Mouse (Mus musculus) liver, postnatal 0 days (tissue): ENCODE results near the gene Mfap3l. TPM values are rescaled to one million over a fixed set of nuclear protein-coding genes. Genes with fewer than 3 reads are reported as not detected.

Experiments
- ATAC-seq: fragments of 200-750 bp; cut with Nextera tagmentation; 2 replicates; pipeline ENCODE4 v1.8.0; 2017; ENCODE audit warnings: mild to moderate bottlenecking, moderate library complexity
- DNase-seq: peaks from one replicate; pipeline ENCODE4 v3.0.0-alpha.2; 2016
- H3K27ac ChIP-seq: fragments of 300-500 bp; sonication (generic); 2 replicates; pipeline ENCODE4 v1.5.1; 2014; ENCODE audit warnings: antibody characterized with exemption, moderate library complexity, mild to moderate bottlenecking, low read depth
- H3K27me3 ChIP-seq: fragments of 300-500 bp; sonication (generic); 2 replicates; pipeline ENCODE4 v1.6.1; 2014; ENCODE audit warnings: low read length, control low read depth, mixed read lengths; ENCODE audit not compliant: insufficient read depth
- H3K36me3 ChIP-seq: fragments of 300-500 bp; sonication (generic); replicated peaks from 2 replicates; pipeline ENCODE4 v1.6.1; 2014; ENCODE audit warnings: mild to moderate bottlenecking, control low read depth, low read length, moderate library complexity, mixed read lengths; ENCODE audit not compliant: insufficient read depth
- H3K4me1 ChIP-seq: fragments of 300-500 bp; sonication (generic); 2 replicates; pipeline ENCODE4 v1.6.1; 2014; ENCODE audit warnings: antibody characterized with exemption, mild to moderate bottlenecking, control low read depth; ENCODE audit not compliant: insufficient read depth
- H3K4me2 ChIP-seq: fragments of 300-500 bp; sonication (generic); 2 replicates; pipeline ENCODE4 v1.6.1; 2014; ENCODE audit warnings: low read depth, mild to moderate bottlenecking, low read length, moderate library complexity, mixed read lengths
- H3K4me3 ChIP-seq: fragments of 300-500 bp; sonication (generic); 2 replicates; pipeline ENCODE4 v1.5.1; 2014; ENCODE audit warnings: low read depth, low read length
- H3K9ac ChIP-seq: fragments of 300-500 bp; sonication (generic); replicated peaks from 2 replicates; pipeline ENCODE4 v1.6.1; 2014; ENCODE audit warnings: mild to moderate bottlenecking, moderate library complexity
- H3K9me3 ChIP-seq: fragments of 300-500 bp; sonication (generic); 2 replicates; pipeline ENCODE4 v1.6.1; 2016; ENCODE audit warnings: mild to moderate bottlenecking, control low read depth, low read length, mixed read lengths
- CTCF ChIP-seq: sonication (generic); IDR thresholded peaks from 2 replicates; pipeline ENCODE4 v1.5.1; 2016; ENCODE audit warnings: antibody characterized with exemption, low read depth
- EP300 ChIP-seq: IDR thresholded peaks from 2 replicates; pipeline ENCODE4 v1.6.1; 2016; ENCODE audit warnings: antibody characterized with exemption, low read depth, mild to moderate bottlenecking
- WGBS: fragments of 180-500 bp; shearing (Covaris S2); extraction: QIAGEN DNeasy Blood & Tissue Kit; methylation state at CpG from one replicate; pipeline ENCODE4 v1.1.7; 2014; ENCODE audit not compliant: insufficient replicate concordance; 5-methylcytosine and 5-hydroxymethylcytosine counted together
- polyA plus RNA-seq: library from polyadenylated mRNA; unstranded; fragments of >200 nt; fragmentation: Nextera tagmentation; extraction: Ambion mirVana; gene quantifications from 2 replicates; pipeline ENCODE4 v1.2.1, GENCODE M21; 2015

The Mfap3l gene
- polyA plus RNA-seq, 1 experiment from 2014 or later, result 0.40 TPM

DNA sequence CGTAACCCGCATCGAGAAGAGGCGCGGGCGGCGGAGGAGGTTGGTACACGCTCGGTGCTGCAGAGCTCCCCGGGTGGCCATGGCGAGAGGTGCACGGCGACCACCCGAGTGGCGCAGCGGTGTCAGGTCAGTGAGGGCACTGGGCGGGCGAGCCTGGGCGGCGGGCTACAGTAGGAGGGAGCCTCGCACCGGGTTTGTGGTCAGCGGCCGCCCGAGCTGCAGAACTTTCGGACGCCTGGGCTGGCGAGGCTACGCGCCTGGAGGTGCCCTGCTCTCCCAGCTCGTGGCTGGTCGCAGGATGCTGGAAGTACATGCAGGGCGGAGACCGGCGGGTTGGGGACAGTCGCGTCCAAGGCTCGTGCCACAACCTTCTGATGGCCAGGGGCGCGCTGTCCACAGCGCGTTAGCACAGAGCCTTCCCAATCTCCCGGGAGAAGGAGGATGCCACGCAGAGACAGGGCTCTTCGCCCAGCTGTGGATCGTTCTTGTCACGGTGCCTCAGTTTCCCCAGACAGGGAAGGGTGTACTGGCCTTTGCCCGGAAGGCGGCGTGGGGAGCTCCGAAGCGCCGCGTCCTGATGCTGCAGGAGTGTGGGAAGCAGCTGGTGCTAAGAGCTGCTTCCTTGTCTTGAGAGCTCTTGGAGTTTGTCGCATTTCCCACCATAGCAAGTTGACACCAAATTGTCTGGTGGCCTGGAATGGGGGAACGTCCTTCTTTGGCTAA is 467 bp downstream of the Mfap3l start:
- WGBS, result under 1% methylated on average over 52 of the region's 56 CpGs
- ATAC-seq (peak; percentile 55), DNase-seq (no peak)
- peak overlapping the region; percentile 45 for H3K9ac ChIP-seq
- no peaks in the 10 kb centered on the region for H3K9me3 ChIP-seq
- H3K4me1 ChIP-seq, result peaks cover 12% of the 10 kb centered on the region
- no peak overlapping the region for H3K27ac ChIP-seq
- H3K4me2 ChIP-seq, result peak overlapping the region; percentile 91
- H3K36me3 ChIP-seq, result no peaks in the 10 kb centered on the region
- H3K27me3 ChIP-seq, result peaks cover 26% of the 10 kb centered on the region
- TF ChIP-seq CTCF, result no peak
- no peak for TF ChIP-seq EP300
- peak overlapping the region; percentile 51 for H3K4me3 ChIP-seq

DNA sequence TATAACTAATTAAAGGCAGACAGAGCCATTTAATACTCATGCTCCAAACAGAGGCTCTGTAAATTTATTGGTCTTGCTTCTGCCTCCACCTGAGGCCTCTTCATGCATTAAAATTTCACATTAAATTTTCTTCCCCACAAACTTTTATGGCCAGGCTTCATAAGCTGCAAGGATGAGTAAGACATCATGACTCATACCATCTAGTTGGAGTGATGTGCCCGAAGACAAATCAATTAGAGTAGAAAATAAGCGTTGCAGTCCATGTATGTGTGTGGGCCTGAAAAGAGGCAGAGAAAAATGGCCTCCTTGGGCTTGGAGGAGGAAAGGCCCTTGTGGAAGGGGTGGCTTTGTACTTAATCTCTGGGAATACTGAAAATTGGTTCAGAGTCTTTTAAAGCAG is 2.3 kb downstream of the Mfap3l start:
- no peak overlapping the region for H3K4me2 ChIP-seq
- 76% methylated on average over 2 of the region's 2 CpGs for WGBS
- H3K27me3 ChIP-seq, result peaks cover 26% of the 10 kb centered on the region
- peaks cover 12% of the 10 kb centered on the region for H3K4me1 ChIP-seq
- no peak for TF ChIP-seq EP300
- no peak for TF ChIP-seq CTCF
- no peak for DNase-seq
- no peaks in the 10 kb centered on the region for H3K36me3 ChIP-seq
- no peak overlapping the region for H3K27ac ChIP-seq
- no peak overlapping the region for H3K4me3 ChIP-seq
- no peak for ATAC-seq
- no peaks in the 10 kb centered on the region for H3K9me3 ChIP-seq
- H3K9ac ChIP-seq, result no peak overlapping the region

DNA sequence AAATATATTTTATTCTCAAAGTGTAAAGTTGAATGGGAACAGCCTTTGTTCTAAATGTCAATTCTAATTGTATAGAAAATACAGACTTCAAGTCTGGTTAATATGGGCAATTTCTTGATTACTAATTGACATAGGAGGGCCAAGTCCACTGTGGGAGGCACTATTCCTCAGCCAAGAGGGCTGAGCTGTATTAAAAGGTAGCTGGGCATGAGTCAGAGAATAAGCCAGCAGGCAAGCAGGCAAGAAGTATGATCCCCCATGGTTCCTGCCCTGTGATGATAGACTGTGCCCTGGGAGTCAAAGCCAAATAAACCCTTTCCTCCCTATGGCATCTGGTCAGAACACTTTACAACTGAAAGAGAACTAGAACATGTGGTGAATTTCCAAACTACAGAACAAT is 3.2 kb downstream of the Mfap3l start:
- no peak for TF ChIP-seq CTCF
- no peak for TF ChIP-seq EP300
- Histone ChIP-seq H3K27ac (no peak overlapping the region), H3K9ac (no peak overlapping the region), H3K9me3 (no peaks in the 10 kb centered on the region), H3K36me3 (no peaks in the 10 kb centered on the region), H3K4me3 (no peak overlapping the region), H3K4me1 (peaks cover 12% of the 10 kb centered on the region), H3K4me2 (no peak overlapping the region), H3K27me3 (peaks cover 18% of the 10 kb centered on the region)
- DNase-seq (no peak), ATAC-seq (no peak)

DNA sequence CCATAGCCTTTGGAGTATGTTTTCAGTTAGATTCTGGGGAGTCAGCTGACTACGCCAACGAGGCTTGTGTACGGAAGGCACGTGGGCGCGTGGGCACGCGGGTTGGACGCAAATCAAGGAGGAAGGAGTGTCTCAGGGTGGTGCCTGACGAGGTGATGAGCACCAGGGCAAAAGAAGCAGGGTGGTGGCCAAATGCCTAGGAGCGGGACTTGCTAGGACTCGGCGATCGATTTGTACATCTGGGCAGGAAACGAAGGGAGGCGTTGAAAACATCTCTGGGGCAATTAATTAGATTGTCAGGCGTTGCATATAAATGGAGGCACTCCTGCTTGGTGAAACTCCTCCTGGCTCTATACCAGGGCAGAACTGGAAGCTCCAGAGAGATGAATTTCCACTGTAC is 7.4 kb downstream of the Mfap3l start:
- Histone ChIP-seq H3K36me3 (no peaks in the 10 kb centered on the region), H3K4me3 (no peak overlapping the region), H3K9ac (no peak overlapping the region), H3K27me3 (no peaks in the 10 kb centered on the region), H3K4me1 (no peaks in the 10 kb centered on the region), H3K9me3 (no peaks in the 10 kb centered on the region), H3K4me2 (no peak overlapping the region), H3K27ac (no peak overlapping the region)
- TF ChIP-seq CTCF (no peak), EP300 (no peak)
- DNase-seq (no peak), ATAC-seq (no peak)
- 90% methylated on average over 17 of the region's 17 CpGs for WGBS

DNA sequence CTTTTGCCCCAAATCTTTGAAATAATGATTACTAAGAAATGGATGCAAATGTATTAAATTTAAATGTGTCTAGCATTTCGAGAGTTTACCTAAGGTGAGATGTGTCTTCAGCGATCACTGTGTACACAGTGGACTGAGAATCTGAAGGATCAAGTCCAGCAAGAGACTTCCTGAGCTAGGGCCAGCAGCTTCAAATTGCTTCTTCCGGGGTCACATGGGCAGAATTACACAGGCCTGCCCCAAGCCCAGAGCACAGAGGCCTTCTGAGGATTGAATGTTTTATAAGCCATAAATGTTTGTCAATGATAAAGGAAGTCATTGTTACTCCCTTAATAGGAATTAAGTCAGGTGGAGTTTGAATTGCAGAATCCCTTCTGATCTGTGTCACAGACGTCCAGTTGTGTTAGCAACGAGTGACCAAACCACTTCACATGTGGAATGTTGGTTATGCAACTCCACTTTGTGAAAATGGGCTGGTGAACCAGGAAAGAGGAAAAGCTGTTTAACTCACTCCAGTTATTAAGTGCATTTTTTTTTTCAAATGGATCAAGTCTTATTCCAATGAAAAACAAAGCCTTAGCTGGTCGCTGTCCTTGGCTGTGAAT is 10.9 kb downstream of the Mfap3l start:
- H3K27me3 ChIP-seq, result no peaks in the 10 kb centered on the region
- H3K9me3 ChIP-seq, result no peaks in the 10 kb centered on the region
- no peak overlapping the region for H3K27ac ChIP-seq
- no peak overlapping the region for H3K4me2 ChIP-seq
- 76% methylated on average over 6 of the region's 6 CpGs for WGBS
- no peak for ATAC-seq
- no peak for DNase-seq
- H3K4me1 ChIP-seq, result no peaks in the 10 kb centered on the region
- no peak overlapping the region for H3K4me3 ChIP-seq
- H3K36me3 ChIP-seq, result no peaks in the 10 kb centered on the region
- TF ChIP-seq CTCF (no peak), EP300 (no peak)
- no peak overlapping the region for H3K9ac ChIP-seq

DNA sequence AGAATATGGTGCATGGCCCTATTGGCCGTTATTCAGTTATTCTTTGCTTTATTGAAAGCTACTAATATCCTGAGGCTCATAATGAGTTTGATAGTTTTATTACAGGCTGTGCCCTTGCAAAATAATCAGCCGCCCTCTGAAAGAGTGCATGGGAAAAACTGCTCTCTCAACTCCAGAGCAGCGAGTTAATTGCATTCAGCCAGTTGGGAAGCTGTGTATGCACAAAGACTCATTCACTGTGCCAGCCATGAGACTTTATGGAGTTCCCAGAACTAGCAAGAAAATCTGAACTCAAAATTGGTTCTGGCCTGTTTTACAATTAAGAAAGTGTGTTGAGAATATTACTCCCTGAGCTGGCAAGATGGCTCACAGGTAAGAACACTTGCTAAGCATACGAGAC is 12.5 kb downstream of the Mfap3l start:
- Histone ChIP-seq H3K36me3 (no peaks in the 10 kb centered on the region), H3K4me2 (no peak overlapping the region), H3K9ac (no peak overlapping the region), H3K27ac (no peak overlapping the region), H3K4me3 (no peak overlapping the region), H3K4me1 (no peaks in the 10 kb centered on the region), H3K27me3 (no peaks in the 10 kb centered on the region), H3K9me3 (no peaks in the 10 kb centered on the region)
- ATAC-seq, result no peak
- no peak for DNase-seq
- WGBS, result 73% methylated on average over 4 of the region's 4 CpGs
- TF ChIP-seq EP300 (no peak), CTCF (no peak)
